Mouse (Mus musculus) olfactory bulb, adult 2 months (tissue): ENCODE data around the gene Gm49321.

Experiments used
- CTCF ChIP-seq: fragments of 200-500 bp; IDR thresholded peaks from 2 replicates; pipeline ENCODE4 v1.5.1; 2012; ENCODE audit warnings: low read depth, mild to moderate bottlenecking, low read length, moderate library complexity; ENCODE audit not compliant: insufficient read depth
- POLR2A ChIP-seq: fragments of 200-500 bp; IDR thresholded peaks from 2 replicates; pipeline ENCODE4 v1.6.1; 2012; ENCODE audit warnings: mild to moderate bottlenecking, low read depth, low read length, moderate library complexity; ENCODE audit not compliant: insufficient read depth

DNA sequence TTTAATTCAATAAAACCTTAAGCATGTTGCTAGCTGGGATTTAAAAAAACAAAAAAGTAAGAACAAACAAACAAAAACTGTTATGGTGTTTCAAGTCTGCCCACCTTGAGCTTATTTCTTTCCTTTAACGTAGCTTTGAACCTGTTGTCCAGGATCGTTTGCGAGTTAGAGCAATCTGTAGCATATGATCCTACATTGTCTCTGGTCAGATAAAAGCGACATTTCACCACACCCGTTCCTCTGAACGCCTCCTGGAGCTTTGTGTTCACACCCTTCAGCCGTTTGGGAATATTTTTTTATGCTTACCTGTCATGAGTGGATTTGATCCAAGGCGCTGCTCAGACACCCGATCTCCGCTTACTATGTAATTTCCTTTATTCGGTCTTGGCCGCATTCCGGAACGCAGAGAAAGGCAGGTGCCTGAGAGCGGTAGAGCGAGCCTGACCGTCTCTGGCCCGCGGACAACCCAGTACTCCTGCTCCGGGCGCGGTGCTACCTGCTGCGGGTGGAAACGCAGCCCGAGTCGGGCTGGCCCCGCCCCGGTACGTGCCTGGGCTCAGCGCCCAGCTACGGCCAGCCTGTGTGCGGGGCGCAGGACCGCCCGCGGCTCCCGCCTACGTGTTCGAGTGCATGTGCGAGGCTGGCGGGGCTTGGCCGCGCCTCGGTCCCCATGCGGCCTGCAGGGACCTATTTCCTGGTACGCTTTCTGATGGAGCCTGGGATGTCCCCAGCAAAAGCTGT, 12.0 kb downstream of the Gm49321 start:
- TF ChIP-seq CTCF (no peak), POLR2A (no peak)
